Mouse (Mus musculus) mouse trophoblast stem cell (cell line): ENCODE measurements around the gene Trim37.

ENCODE experiments used
- in situ Hi-C, 2 experiments: fragments of 300-500 bp; cut with MseI, MboI; formaldehyde crosslinking; loops; 2 replicates in 1 of 2; 3 replicates in 1 of 2; pipeline ENCODE4 v1.15.1; 2025

Gene Trim37

GRCm38 (mm10) chr11:87126824-87127816 is at the start of gene Trim37:
Gene Trim37 (plus strand): TSS chr11:87127077.
- in situ Hi-C loops, result no loop called here

GRCm38 (mm10) chr11:87083712-87084111 is 43.2 kb upstream of the Trim37 start:
- in situ Hi-C loops, result no loop called here

GRCm38 (mm10) chr11:87085461-87085860 is 41.4 kb upstream of the Trim37 start:
- in situ Hi-C loops, result no loop called here

GRCm38 (mm10) chr11:87086290-87086984 is 40.4 kb upstream of the Trim37 start, which contains the start of gene Smg8:
Gene Smg8 (minus strand): TSS chr11:87086774.
- in situ Hi-C loops, result no loop called here

- in situ Hi-C loops, result no loop called here
Observed at GRCm38 (mm10) chr11:87087142-87087541, 39.7 kb upstream of the Trim37 start.

- in situ Hi-C loops, result no loop called here
Observed at GRCm38 (mm10) chr11:87108409-87108754, 18.5 kb upstream of the Trim37 start, which contains the start of gene Prr11. Gene Prr11 (minus strand): TSS chr11:87108708.

GRCm38 (mm10) chr11:87108755-87109518 is 17.9 kb upstream of the Trim37 start, which contains the start of gene Ska2:
Gene Ska2 (plus strand): TSS chr11:87109234.
- in situ Hi-C loops, result no loop called here

GRCm38 (mm10) chr11:87109519-87110171 is 17.2 kb upstream of the Trim37 start:
- in situ Hi-C loops, result no loop called here

- in situ Hi-C loops, result no loop called here
Observed at GRCm38 (mm10) chr11:87110172-87110909, 16.5 kb upstream of the Trim37 start.

- in situ Hi-C loops, result no loop called here
Observed at GRCm38 (mm10) chr11:87121864-87122263, 5.0 kb upstream of the Trim37 start.

GRCm38 (mm10) chr11:87125562-87125961 is 1.3 kb upstream of the Trim37 start:
- in situ Hi-C loops, result no loop called here

- in situ Hi-C loops, result no loop called here
Observed at GRCm38 (mm10) chr11:87126281-87126823, 525 bp upstream of the Trim37 start.

GRCm38 (mm10) chr11:87136233-87136632 is 9.4 kb downstream of the Trim37 start:
- in situ Hi-C loops, result no loop called here

- in situ Hi-C loops, result no loop called here
Observed at GRCm38 (mm10) chr11:87158012-87158411, 31.1 kb downstream of the Trim37 start.

GRCm38 (mm10) chr11:87162687-87163086 is 35.8 kb downstream of the Trim37 start:
- in situ Hi-C loops, result no loop called here

GRCm38 (mm10) chr11:87163751-87164150 is 36.9 kb downstream of the Trim37 start:
- in situ Hi-C loops, result no loop called here

GRCm38 (mm10) chr11:87173625-87174024 is 46.7 kb downstream of the Trim37 start:
- in situ Hi-C loops, result no loop called here

GRCm38 (mm10) chr11:87175031-87175430 is 48.2 kb downstream of the Trim37 start:
- in situ Hi-C loops, result no loop called here

- in situ Hi-C loops, result loop anchor here in 1 of 2 experiments (10.0 kb wide), 1 partner anchor 182 kb away; no protein-coding TSS in a partner anchor
Observed at GRCm38 (mm10) chr11:87212313-87212712, 85.4 kb downstream of the Trim37 start.

- in situ Hi-C loops, result no loop called here
Observed at GRCm38 (mm10) chr11:87222686-87223085, 95.8 kb downstream of the Trim37 start.
